Mouse (Mus musculus) small intestine, adult 2 months (tissue): ENCODE data around the gene Jpt2.

ENCODE experiments used
- CTCF ChIP-seq: fragments of 200-500 bp; IDR thresholded peaks from 2 replicates; pipeline ENCODE4 v1.5.1; 2012; ENCODE audit warnings: low read depth, mild to moderate bottlenecking, control low read depth, inconsistent platforms, low read length, moderate library complexity, mixed read lengths; ENCODE audit not compliant: insufficient replicate concordance, insufficient read length; ENCODE audit errors: extremely low read depth
- POLR2A ChIP-seq: fragments of 200-500 bp; IDR thresholded peaks from 2 replicates; pipeline ENCODE4 v1.6.1; 2012; ENCODE audit warnings: low read depth, mild to moderate bottlenecking, control low read depth, inconsistent platforms, low read length, moderate library complexity

DNA sequence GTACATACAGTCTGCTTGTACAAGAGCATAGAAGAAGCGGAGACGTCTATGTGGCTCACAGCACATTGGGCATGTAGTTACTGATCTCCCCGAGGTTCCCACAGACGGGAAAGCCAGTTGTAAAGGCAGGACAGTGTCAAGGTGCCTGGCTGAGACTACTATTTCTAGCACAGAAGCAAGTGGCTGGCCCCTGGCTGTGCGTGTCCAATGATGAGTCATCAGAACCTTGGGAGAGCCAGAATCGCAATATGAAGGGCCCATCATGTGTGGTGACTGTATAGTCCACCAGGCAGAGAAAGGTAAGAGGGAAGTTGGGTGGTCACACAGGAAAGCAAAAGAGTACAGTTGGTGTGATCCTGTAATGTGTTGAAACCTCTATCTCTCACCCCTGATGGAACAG, 34.2 kb upstream of the Jpt2 start:
- TF ChIP-seq CTCF (no peak), POLR2A (no peak)
